Mouse (Mus musculus) naive thymus-derived CD4-positive, alpha-beta T cell, adult 5 months (primary cell): ENCODE measurements around the gene Fyb2. TPM values are rescaled to one million over a fixed set of nuclear protein-coding genes. Genes with fewer than 3 reads are reported as not detected.

ENCODE experiments used
- polyA plus RNA-seq: library from polyadenylated mRNA; unstranded; fragments of 100-300 nt; shearing (Covaris generic); gene quantifications from one replicate; pipeline ENCODE4 v1.2.1, GENCODE M21; 2017

The Fyb2 gene
- polyA plus RNA-seq = not detected

DNA sequence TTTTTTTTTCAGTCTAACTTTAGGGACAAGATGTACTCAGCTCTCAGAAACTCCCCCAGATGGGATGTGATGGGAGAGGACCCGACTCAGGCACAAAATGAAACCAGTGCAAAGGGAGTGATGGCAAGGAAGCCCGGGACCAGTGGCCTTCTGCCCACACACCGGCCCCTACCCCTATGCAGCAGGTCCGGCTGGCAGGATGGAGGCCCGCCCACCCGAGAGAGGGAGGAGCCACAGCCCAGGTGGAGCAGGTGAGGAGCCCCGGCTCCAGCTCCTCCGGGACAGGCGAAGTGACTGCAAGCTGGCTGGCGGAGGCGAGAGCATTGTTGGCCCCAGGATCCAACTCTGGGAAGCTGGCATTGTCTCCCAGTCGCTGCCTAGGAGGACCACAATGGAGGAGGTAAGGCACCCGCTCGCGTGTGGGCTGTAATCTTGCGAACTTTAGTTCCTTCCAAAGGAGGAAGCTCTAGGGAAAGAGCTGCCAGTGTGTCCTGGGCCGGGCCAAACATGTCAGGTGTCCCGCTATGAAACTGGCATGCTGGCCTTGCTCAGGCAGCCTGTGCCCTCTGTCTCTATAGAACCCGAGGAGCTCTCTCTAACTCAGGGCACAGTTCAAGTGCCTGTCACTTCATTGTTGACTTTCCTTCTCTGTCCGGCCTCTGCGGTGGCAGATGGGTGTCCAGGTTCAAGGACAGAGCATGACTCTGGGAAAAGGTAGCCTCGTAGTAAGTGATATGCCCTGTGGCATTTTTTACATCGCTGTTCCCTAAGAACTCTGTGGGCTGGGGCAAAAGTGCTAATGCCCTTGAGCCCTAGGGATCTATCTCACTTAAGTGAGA, at the start of gene Fyb2:
Gene Fyb2 (plus strand): TSS at position 166 of the 839 bp plus-strand sequence.

DNA sequence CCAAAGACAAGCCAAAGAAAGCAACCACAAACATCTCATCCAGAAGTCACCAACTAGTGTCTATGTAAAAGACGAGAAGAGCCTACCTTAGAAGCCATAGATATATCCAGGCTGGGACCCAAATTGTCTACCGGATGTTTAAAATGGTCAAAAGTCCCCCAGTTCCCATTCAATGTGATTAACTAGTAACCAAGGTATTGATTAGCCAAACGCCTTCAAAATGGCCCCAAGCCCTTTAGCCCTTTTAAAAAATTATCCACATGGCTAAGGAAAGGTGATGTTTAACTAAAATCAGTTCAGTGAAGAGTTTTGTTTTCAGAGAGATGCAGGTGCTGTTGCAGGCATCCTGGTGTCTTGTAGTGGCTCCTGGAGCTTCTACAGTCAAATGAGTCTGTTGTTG, 36.9 kb upstream of the Fyb2 start, which contains the start of gene C8a:
Gene C8a (minus strand): TSS at position 76 of the 400 bp plus-strand sequence.

Other genes with a start within 250 kb of the Fyb2 start
- not detected for gene C8b, start 147.1 kb upstream of the Fyb2 start, polyA plus RNA-seq
- not detected for gene Gm17662, start 56.1 kb upstream of the Fyb2 start, polyA plus RNA-seq
- gene C8a, start 37.1 kb upstream of the Fyb2 start, polyA plus RNA-seq = not detected
- gene Prkaa2, start 196.4 kb downstream of the Fyb2 start, polyA plus RNA-seq = 0.09 TPM
- not detected for gene Plpp3, start 243.9 kb downstream of the Fyb2 start, polyA plus RNA-seq